Mouse (Mus musculus): ENCODE data around the gene Yju2.

Gene Yju2

DNA sequence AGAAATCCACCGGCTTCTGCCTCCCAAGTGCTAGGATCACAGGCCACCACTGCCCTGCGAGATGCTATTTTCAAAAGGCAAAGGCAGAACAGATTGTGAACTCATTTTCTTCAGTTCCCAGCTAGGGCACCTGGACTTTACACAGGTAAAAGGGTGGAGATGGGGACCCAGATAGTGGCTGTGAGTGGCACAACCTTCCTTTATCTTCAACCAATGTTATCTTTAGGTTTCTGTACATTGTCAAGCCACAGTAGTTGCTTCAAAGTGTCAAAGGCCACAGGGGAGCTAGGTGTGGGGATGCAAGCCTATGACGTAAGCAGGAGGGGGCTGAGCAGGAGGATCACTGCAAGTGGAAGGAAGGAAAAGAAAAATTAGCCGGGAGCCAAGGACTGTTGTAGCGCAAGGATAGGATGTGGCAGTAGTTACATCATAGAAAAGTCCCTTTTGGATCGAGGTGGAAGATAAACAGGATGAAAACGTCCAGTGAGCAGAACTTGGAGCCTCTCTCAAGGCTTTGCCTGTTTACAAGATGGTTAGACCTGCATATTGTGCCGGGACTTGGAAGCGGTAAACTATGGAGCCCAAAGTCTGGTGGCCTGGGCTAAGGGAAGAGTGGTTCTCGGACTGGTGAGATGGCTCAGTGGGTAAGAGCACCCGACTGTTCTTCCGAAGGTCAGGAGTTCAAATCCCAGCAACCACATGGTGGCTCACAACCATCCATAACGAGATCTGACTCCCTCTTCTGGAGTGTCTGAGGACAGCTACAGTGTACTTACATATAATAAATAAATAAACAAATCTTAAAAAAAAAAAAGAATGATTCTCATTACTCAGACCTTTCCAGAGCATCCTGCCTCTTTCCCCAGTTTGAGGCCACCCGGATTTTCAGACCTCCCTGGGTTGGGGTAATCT lies 48.8 kb downstream of the Yju2 start:
- peak; percentile 54 for DNase-seq (ENCODE audit: extremely low spot score)

DNA sequence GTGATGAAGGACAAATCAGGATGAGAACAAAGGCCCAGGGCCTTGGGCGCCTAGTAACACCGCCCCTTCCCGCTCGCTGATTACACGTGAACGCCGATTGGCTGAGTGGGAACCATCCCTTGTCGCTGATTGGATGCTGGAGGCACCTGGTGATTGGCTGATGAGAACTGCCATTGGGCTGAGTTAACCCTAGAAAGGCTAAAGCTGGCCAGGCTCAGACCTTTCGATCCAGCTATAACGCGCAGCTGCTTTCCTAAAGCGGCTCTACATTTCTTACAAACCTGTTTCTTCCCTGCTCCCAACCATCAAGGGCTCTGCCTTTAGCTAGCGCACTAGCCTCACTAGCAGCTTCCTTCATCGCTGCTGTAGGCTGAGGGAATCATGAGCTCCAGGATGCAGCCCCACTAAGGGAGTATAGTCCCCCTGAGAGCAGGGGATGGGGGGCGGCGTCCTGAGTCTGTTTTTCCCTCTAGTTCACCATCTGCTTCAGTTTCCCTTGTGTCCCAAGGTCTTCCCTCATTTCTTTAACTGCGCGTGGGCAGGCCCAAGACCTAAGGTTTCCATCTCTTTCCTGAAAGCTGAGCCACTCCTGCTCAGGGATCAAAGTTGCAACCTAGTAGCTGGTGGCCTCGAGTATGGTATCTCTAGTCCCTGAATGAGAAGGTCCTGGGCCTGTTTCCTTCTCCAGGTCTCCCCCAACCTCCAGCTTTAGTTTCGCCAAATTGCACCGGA lies 49.6 kb downstream of the Yju2 start:
- DNase-seq (ENCODE audit: extremely low spot score), result peak; percentile 93

DNA sequence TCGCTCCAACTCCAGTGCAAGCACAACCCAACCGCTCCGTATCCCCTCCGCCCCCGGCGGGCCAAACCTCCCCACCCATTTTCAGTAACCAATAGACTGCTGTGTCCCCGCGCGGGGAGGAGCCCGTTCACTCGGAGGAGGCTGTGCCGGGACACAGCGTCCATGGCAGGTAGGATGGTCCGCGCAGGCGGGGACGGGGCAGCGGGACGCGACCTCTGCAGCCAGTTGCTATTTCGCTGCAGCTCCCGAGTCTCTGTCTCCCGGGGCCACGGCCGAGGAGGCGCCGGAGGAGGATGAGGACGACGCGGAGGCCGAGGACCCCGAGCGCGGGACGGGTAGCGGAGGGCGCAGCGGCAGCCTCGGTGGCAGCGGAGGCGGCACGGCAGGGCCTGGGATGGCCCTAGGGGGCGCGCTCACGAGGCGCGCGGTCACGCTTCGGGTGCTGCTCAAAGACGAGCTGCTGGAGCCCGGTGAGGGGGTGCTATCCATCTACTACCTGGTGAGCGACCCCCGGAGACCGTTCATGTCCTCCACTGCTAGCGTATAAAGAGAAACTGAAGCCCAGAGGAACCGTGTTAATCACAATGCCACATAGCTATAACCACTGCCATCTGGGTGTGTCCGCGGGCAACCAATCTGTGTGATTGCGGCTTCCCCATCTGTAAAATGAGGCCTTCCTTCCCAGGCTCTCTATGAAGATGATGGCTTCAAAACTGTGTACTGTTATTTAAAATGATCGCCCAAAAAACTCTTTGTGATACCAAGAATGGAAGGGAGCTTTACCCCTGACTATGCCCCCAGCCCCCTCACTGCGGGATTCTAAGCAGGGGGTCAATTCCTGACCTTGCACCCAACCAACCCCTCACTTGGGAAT lies 50.4 kb downstream of the Yju2 start:
- DNase-seq (ENCODE audit: extremely low spot score), result peak; percentile 92

DNA sequence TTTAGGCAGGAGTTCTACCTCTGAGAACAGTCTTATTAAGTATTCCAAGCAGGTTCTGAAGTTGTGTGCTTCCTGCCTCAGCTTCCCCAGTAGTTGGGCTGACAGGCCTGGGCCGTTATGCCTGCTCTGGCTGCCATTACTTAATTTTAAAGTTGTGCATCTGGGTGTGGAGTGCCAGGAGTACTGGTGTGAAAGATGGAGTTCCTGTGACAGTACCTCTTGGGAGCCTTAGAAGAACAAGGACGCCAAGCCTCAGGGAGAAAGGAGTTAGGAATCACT lies 51.0 kb downstream of the Yju2 start:
- no peak for DNase-seq (ENCODE audit: extremely low spot score)

DNA sequence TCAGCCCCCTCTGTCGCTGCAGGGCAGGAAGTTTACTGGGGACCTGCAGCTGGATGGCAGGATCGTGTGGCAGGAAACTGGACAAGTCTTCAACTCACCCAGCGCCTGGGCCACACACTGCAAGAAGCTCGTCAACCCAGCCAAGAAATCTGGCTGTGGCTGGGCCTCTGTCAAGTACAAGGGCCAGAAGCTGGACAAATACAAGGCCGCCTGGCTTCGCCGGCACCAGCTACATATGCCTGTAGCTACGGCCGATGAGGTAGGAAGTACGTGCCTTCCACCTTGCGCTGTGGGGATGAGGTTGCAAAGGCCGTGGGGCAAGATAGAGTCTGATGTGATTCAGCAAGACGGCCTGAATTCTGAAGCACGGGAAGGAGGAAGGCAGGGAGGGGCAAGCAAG lies 51.4 kb downstream of the Yju2 start:
- no peak for DNase-seq (ENCODE audit: extremely low spot score)

DNA sequence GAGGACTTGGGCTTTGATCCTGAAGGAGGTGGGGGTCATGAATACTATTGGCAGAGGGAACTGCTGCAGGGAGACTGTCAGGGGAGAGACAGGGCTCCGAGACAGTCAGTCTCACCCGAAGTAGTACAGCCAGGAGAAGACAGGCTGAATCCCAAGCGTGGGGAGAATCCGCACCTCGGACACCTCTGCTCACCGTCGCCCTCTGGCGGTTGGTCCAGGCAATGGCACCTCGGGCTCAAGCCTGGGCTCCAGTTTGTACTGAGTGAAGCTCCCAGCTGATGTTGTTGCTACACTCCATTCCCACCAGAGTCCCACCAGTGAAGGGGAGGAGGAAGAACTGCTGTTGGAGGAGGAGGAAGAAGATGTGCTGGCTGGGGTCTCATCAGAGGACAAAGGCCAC lies 51.8 kb downstream of the Yju2 start:
- DNase-seq (ENCODE audit: extremely low spot score), result peak; percentile 81

DNA sequence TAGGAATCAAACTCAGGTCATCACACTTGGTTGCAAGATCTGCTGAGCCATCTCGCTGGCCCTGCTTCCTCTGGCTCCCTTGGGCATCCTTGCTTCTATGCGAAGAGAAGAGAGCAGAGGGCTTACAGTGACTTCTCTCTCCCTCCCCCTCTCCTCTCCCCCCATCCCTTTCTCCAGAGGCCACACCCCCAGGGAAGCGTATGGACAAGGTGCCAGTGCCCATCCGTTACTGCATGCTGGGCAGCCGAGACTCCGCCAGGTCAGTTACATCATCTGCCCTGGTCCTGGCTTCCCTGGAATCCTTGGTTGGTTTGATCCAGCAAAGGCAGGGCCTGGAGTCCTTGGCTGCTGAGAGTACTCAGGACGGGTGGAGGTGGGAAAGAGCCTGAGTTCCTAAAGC lies 52.5 kb downstream of the Yju2 start:
- DNase-seq (ENCODE audit: extremely low spot score), result no peak

DNA sequence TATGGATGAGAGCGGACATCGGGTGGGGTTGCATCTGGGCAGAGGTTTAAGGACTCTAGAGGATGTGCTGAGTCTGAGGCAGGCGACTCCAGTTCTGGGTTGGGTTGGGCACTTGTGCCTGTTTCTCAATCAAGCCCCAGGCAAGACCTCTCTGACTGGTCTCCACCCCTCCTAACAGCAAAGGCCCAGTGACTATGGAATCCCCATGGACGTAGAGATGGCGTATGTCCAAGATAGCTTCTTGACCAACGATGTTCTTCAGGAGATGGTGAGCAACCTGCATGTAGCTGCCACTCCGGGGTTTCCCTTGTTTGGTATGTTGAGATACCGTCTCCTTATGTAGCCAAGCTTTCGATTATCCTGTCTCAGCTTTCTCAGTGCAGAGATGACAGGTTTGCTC lies 56.4 kb downstream of the Yju2 start:
- DNase-seq (ENCODE audit: extremely low spot score), result no peak

DNA sequence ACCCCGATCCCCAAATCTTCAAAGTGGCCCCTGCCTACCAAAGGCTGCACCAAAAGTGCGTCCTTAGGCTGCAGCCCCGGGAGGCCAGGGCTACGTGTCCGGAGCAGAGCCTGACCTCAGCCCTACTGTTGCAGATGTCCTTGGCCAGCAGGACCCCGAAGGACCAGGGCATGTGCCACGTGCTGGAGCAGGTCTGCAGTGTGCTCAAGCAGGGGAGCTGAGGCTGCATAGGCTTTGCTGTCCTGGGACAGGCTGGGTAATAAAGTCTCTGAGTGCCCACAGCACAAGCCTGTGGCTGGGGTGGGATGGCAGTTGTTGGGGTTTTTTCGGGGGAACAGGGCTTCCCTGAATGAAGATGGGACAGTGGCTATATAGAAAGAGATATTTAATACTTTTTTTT lies 57.5 kb downstream of the Yju2 start:
- no peak for DNase-seq (ENCODE audit: extremely low spot score)

DNA sequence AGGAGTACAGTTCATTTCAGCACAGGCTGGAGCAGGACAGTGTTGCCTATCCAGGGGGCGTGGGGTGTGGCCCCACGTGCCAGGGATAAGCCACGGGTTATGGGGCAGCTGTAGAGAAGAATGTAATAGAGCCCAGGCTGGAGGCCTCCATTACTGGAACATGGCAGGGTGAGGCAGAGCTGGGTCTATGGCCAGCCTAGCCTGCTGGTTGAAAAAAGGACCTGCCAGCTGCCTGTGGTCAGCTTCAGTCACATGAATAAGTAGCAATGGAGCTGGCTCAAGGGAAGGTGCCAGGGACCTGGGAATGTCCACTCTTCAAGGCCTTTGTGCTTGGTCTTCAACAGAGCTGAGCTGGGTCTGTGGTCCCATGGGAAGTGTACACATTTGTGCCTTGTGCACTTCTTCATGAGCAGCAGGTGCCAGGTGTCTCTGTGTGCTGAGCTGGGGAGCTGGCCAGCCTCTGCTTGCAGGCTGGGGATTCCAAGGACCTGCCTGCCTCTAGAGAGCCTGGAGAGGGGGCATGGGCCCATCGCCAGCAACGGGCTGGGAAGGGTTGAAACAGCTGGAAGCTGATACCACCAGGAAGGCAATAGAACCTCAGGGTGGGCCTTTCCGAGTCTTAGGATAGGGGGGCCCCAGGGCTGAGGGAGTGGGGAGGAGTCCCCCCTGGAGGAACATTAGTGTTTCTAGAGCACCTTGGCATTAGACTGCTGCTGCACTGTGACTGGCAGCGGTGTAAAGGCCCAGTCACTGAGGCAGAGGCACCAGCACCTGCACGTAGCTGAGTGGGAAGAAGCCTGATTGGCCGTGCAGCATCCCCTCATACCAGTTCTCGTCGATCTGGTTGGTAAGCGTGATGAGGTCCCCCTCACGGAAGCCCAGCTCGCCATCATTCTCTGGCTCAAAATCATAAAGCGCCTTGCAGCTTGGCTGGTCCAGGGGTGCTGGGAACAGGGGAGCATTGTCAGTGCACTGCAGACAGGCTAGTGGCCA lies 58.2 kb downstream of the Yju2 start:
- DNase-seq (ENCODE audit: extremely low spot score), result no peak

DNA sequence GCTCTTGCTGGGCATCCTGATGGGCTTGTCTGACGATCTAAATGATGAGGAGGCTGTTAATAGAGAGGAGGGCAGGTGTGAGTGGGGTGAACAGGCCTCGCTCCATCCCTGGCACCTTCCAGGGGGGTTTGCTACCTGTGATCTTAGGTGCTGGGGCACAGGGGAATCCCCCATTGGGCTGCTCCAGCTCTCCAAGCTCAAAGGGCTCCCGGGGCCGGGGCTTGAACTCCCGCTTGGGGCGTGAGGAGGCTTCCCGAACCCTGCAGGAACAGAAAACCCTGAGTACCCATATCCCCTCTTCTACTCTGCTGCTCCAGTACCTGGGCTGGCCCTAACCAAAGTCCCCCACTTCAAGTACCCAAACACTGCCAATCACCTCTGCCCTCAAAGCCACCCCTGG lies 58.9 kb downstream of the Yju2 start:
- no peak for DNase-seq (ENCODE audit: extremely low spot score)

Measured in embryo, embryonic 9.5 days (tissue).